Mouse (Mus musculus) B cell, adult 2 months (primary cell): ENCODE results near the gene Dennd1a.
A peak's percentile ranks its signal among the peaks of the same experiment; 100 is the strongest.

ENCODE experiments used
- DNase-seq, 2 experiments: peaks; one replicate each; pipeline ENCODE4 v3.0.0; 2022

Dennd1a gene

DNA sequence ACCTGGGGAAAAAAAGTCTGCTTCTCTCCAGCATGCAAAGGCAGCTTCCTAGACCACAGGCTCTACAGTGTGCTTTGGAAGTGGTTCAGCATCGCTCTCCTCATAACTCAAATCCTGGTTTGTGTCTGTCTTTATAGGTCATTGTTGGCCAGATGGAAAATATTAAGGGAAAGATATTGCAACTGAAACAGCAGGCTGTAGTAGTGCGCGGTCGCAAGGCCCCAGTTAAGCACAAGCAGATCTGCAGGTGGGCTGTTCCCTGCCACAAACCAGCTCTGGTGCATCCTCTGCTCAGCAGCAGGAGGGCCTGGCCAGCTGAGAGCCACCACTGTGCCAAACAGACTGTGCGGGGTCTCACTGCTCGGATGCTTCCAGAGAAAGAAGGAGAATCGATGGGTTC lies 186.9 kb downstream of the Dennd1a start:
- no peak for DNase-seq

DNA sequence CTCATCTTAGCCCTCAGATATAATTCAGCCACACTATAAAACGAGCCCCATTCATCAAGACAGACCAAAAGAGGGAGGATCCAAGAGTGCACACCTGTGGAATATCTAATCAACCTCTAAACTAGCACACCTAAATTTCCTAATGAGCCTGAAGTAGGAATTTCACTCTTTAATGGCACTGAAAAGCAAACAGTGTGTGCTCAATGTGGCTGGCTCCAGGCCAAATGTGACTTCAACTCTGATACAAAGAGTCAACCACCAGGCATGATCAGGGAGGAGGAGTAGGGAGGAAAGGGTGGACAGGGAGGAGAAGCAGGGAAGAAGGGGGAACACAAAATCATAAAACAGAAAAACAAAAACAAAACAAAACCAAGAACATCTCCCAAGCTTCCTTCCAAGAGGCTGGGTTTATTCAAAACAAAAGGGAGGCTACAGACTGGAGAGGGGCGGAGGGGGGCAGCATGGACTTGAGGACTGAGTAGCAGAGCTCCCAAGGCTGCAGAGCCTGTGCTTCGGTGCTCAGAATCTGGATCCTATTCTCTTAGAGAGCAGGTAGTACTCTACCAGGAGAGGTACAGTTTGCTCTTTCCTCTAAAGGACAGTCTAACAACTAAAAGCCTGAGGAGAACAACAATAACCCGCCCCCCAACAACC lies 187.9 kb downstream of the Dennd1a start:
- no peak for DNase-seq

- DNase-seq: no peak
Observed at GRCm38 (mm10) chr2:38097469-38097868, 189.7 kb downstream of the Dennd1a start.

DNA sequence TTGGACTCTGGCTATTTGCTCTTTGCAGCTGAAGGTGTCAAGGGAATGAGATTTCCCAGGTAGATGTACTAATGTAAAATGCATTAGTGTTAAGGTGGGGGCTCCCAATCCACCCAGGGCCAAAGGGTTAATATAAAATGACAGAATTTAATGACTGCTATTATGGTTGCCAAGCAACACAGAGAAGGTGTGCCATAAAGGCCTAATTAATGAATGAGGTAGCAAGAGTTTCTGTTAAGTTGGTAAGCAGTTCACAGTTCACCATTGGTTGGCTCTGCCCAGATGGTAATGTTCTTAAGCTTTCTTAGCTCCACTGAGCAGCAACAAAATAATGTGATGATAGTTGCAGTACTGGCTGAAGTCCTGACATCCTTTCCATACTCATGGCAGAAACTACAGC lies 190.9 kb downstream of the Dennd1a start:
- DNase-seq: no peak

DNA sequence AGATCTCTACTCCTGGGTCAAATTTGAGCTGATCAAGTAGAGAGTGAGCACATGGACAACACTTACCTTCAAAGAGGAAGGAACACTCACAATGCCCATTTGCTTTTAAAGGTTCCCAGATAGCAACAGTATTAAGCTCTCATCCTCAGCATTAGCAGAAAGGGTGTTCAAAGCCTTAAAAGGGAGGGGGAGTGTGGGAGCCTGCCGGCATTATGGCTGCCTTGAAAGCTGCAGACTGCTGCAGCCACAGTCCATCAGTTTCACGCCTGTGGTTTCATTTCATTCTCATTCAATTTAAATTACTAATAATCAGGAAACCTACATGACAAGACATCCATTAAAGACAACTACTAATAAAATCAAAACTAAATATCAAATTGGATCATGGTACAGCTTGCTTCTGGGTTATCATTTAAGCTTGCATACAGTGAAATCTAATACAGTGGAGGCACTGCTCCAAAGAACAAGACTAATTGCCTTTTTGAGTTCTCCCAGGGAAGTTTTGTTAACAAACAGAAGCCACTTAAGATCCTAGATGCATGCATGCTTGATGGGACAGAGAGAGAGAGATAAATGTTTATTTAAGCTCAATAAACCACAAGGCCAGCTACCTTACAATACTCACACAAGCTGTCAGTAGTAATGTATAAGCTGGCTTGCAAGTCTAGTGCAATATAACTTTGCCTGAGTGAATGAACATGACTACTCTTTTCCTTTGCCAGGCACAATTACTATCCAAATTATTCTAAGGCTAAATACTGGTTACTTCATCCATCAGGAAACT lies 192.6 kb downstream of the Dennd1a start:
- DNase-seq: no peak

DNA sequence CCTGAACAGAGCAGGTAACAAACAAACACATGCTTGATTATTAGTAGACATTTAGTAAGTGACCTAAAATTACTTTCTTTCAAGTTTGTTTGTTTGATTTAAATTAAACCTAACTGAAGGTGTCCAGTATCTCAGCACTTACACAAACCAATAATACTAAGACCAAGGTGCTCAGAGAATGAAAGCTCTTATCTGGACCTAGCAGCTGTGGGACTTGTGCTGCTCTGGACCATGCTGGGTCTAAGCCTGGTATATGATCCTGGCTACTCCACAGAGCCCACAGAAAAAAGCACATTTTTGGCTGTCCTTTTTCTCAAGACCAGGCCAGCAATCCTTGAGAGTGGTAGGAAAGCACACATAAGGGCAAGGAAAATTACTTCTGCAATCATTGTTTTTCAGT lies 193.2 kb downstream of the Dennd1a start:
- DNase-seq: no peak

DNA sequence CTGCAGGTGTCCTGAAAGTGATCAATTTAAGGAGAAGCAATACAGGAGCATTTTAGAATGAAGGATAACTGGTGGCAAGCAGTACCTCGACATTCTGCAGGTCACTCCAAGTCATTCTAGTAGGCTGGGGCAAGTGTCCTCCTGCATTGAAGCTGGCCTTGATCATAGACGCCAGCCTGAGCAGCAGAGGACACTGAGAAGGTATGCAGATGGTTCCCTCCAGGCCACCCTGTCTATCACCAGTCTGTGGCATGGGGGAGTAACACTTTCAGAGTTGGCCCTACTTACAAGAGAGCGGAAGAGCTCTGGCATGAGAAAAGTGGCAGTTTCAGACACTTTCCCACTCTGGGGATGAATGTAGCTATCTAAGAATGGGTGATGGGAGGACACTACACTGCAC lies 193.9 kb downstream of the Dennd1a start:
- no peak for DNase-seq

GRCm38 (mm10) chr2:38088346-38088745 lies 198.8 kb downstream of the Dennd1a start:
- DNase-seq: no peak

GRCm38 (mm10) chr2:38085058-38085457 lies 202.1 kb downstream of the Dennd1a start:
- no peak for DNase-seq

- no peak for DNase-seq
Observed at GRCm38 (mm10) chr2:38083251-38083650, 203.9 kb downstream of the Dennd1a start.

GRCm38 (mm10) chr2:38074495-38074894 lies 212.7 kb downstream of the Dennd1a start:
- DNase-seq: no peak

DNA sequence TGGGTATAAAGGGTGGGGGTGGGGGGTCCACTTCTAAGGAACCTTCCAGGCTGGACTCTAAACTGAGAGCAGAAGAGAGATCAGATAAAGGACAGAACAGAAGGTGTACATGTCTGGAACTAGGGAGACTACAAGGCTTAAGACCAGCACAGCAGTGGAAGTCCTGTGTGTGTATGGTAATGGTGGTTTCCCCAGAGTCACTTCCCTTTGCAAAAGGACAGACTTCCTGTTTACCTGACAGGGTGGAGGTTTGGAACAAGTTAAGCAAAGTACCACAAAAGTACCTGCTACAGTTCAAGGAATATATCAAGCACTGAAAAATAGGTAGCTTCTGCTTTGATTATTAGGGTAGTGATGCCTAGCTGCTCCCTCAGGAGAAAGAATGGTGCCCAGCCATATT lies 215.1 kb downstream of the Dennd1a start:
- DNase-seq: peak; percentile 32 to 42

- peak; percentile 8 to 10 for DNase-seq
Observed at GRCm38 (mm10) chr2:38068171-38068572, 219.0 kb downstream of the Dennd1a start.

GRCm38 (mm10) chr2:38065914-38066313 lies 221.3 kb downstream of the Dennd1a start:
- DNase-seq: no peak

DNA sequence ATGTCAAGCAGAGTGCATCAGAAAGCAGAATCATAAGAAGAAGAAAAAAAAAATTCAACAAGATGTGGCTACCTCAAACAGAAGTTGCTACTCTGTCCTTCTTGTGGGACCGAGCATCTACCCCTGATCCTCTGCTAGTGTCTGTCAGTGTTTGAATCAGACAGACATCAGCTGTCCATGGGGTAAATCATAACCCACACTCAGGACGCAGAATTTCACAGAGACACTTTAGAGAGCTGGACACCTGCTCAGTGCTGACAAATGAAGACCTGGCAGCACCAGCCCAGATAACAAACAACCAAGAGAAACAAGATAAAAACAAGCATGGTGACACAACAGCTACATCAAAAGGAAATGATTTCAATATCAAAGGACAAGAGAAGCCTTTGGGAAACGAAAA lies 222.9 kb downstream of the Dennd1a start:
- no peak for DNase-seq

DNA sequence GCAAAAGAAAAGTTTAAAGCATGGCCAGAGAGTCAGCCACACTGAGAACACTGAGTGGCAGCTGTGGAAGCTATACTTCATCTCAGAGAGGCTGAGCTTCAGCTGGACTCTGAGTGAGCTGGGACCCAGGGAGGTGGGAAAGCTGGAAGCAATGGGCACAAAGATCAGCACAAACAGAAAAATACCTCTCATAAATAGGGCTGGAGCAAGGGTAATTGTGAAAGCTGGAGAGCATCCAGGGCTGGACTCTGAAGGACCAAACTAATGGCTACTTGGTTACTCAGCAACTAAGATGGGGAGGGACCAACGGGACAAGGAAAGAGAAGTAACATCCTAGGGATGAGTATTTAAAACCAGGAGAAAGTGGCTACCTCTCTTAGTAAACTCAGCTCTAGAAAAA lies 225.0 kb downstream of the Dennd1a start:
- DNase-seq: no peak

- no peak for DNase-seq
Observed at GRCm38 (mm10) chr2:38061474-38061873, 225.7 kb downstream of the Dennd1a start.

DNA sequence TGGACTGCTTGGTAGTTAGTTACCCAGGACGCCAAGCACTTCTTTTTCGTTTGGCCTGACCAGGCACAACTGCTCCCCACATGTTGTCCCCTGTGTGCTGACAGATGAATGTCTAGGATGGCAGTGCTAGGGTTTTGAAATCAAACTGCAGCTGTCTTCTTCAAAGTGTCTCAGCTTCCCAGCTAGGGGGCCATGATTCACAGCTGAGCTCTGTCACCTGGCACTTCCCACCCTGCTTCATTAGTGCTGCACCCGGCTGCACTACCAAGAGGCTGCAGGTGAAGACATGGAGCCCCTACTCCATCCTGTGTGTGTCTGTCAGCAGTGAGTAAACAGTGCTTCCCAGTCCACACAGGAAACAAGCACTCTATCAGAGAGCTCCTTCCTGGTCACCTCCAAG lies 234.8 kb downstream of the Dennd1a start:
- no peak for DNase-seq

GRCm38 (mm10) chr2:38051485-38052085 lies 235.6 kb downstream of the Dennd1a start:
- no peak for DNase-seq

GRCm38 (mm10) chr2:38048996-38049395 lies 238.2 kb downstream of the Dennd1a start:
- no peak for DNase-seq

DNA sequence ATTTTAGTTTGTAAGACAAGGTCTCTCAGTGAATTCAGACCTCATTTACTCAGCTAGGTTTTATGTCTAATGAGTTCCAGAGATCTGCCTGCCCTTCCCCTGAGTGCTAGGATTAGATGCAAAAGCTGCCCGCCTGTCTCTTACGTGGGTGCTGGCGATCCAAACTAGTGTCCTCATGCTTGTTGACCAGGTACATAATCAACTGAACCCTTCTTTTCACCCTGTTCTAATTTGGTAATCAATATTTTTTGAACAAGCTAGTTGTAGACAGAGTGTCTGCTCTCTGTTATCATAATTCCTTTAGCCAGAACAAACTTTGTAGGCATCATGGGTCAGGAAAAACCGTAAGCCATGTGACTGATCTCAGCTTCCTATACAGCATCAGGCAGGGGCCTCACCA lies 241.9 kb downstream of the Dennd1a start:
- no peak for DNase-seq

GRCm38 (mm10) chr2:38040845-38041244 lies 246.3 kb downstream of the Dennd1a start:
- DNase-seq: no peak

GRCm38 (mm10) chr2:38039621-38040020 lies 247.6 kb downstream of the Dennd1a start:
- DNase-seq: no peak

- DNase-seq: no peak
Observed at GRCm38 (mm10) chr2:38028317-38028716, 258.9 kb downstream of the Dennd1a start.
